Mouse (Mus musculus) liver, embryonic 15.5 days (tissue): Measurements from ENCODE around the gene Stat5a. TPM values are rescaled to one million over a fixed set of nuclear protein-coding genes. Genes with fewer than 3 reads are reported as not detected.

ENCODE experiments used
- ATAC-seq: fragments of 200-750 bp; cut with Nextera tagmentation; 2 replicates; pipeline ENCODE4 v1.8.0; 2017; ENCODE audit warnings: moderate number of reproducible peaks, mild to moderate bottlenecking, moderate library complexity; ENCODE audit not compliant: insufficient read depth
- H3K27ac ChIP-seq: fragments of 300-500 bp; sonication (generic); replicated peaks from 2 replicates; pipeline ENCODE4 v1.5.1; 2015; ENCODE audit warnings: mild to moderate bottlenecking, inconsistent platforms
- H3K27me3 ChIP-seq: fragments of 300-500 bp; sonication (generic); 2 replicates; pipeline ENCODE4 v1.6.1; 2015; ENCODE audit warnings: mild to moderate bottlenecking, inconsistent platforms
- H3K36me3 ChIP-seq: fragments of 300-500 bp; sonication (generic); replicated peaks from 2 replicates; pipeline ENCODE4 v1.6.1; 2015; ENCODE audit warnings: moderate library complexity, mild to moderate bottlenecking, inconsistent platforms
- H3K4me1 ChIP-seq: fragments of 300-500 bp; sonication (generic); replicated peaks from 2 replicates; pipeline ENCODE4 v1.6.1; 2015; ENCODE audit warnings: inconsistent platforms
- H3K4me2 ChIP-seq: fragments of 300-500 bp; sonication (generic); 2 replicates; pipeline ENCODE4 v1.6.1; 2015; ENCODE audit warnings: moderate library complexity, mild to moderate bottlenecking, inconsistent platforms
- H3K4me3 ChIP-seq: fragments of 300-500 bp; sonication (generic); replicated peaks from 2 replicates; pipeline ENCODE4 v1.5.1; 2015; ENCODE audit warnings: mild to moderate bottlenecking, inconsistent platforms
- H3K9ac ChIP-seq: fragments of 300-500 bp; sonication (generic); 2 replicates; pipeline ENCODE4 v1.6.1; 2015; ENCODE audit warnings: moderate library complexity, mild to moderate bottlenecking, inconsistent platforms
- H3K9me3 ChIP-seq: fragments of 300-500 bp; sonication (generic); replicated peaks from 2 replicates; pipeline ENCODE4 v1.6.1; 2016; ENCODE audit warnings: inconsistent platforms
- WGBS: fragments of 180-500 bp; shearing (Covaris S2); methylation state at CpG from one replicate; pipeline ENCODE4 v1.1.7; 2015; ENCODE audit warnings: mixed read lengths; ENCODE audit not compliant: insufficient replicate concordance; 5-methylcytosine and 5-hydroxymethylcytosine counted together
- polyA plus RNA-seq: library from polyadenylated mRNA; unstranded; fragments of >200 nt; fragmentation: Nextera tagmentation; extraction: Ambion mirVana; gene quantifications from 2 replicates; pipeline ENCODE4 v1.2.1, GENCODE M21; 2015

Gene Stat5a
- polyA plus RNA-seq, 1 experiment from 2014 or later, result 8.2 TPM

- 0 out of 2 replicates have a peak, but pooled peaks cover 4% of the 10 kb centered on the region for H3K9me3 ChIP-seq
- no peak overlapping the region for H3K9ac ChIP-seq
- no peak for ATAC-seq
- no peaks in the 10 kb centered on the region for H3K27me3 ChIP-seq
- 0 out of 2 replicates have a peak overlapping the region, but pooled peaks have one; percentile 45 for H3K27ac ChIP-seq
- WGBS, result 73% methylated on average over 5 of the region's 5 CpGs
- no peak overlapping the region for H3K4me2 ChIP-seq
- H3K4me1 ChIP-seq, result peaks cover 57% of the 10 kb centered on the region
- H3K4me3 ChIP-seq, result no peak overlapping the region
- H3K36me3 ChIP-seq, result peaks cover 29% of the 10 kb centered on the region
Observed at GRCm38 (mm10) chr11:100918007-100918406, 58.9 kb downstream of the Stat5a start.

GRCm38 (mm10) chr11:100920887-100921624, 61.9 kb downstream of the Stat5a start:
- Histone ChIP-seq H3K9me3 (no peaks in the 10 kb centered on the region), H3K4me3 (no peak overlapping the region), H3K4me2 (peak overlapping the region; percentile 36; the same call in 1 of the 2 replicates), H3K4me1 (peaks cover 75% of the 10 kb centered on the region), H3K27ac (peak overlapping the region; percentile 38; the same call in 1 of the 2 replicates), H3K9ac (no peak overlapping the region), H3K36me3 (peaks cover 29% of the 10 kb centered on the region; the same call in 1 of the 2 replicates), H3K27me3 (no peaks in the 10 kb centered on the region)
- WGBS, result 56% methylated on average over 4 of the region's 4 CpGs
- ATAC-seq, result peak; percentile 58; the same call in 1 of the 2 replicates

- H3K4me3 ChIP-seq, result no peak overlapping the region
- H3K27me3 ChIP-seq, result no peaks in the 10 kb centered on the region
- no peak for ATAC-seq
- H3K4me1 ChIP-seq, result peaks cover 68% of the 10 kb centered on the region
- no peak overlapping the region for H3K4me2 ChIP-seq
- no peaks in the 10 kb centered on the region for H3K9me3 ChIP-seq
- 67% methylated on average over 1 of the region's 1 CpGs for WGBS
- H3K9ac ChIP-seq, result no peak overlapping the region
- peaks cover 22% of the 10 kb centered on the region; the same call in 1 of the 2 replicates for H3K36me3 ChIP-seq
- no peak overlapping the region for H3K27ac ChIP-seq
Observed at GRCm38 (mm10) chr11:100924386-100924919, 65.3 kb downstream of the Stat5a start.

- peaks cover 60% of the 10 kb centered on the region for H3K4me1 ChIP-seq
- no peak overlapping the region for H3K4me2 ChIP-seq
- H3K27ac ChIP-seq, result no peak overlapping the region
- H3K36me3 ChIP-seq, result peaks cover 22% of the 10 kb centered on the region; the same call in 1 of the 2 replicates
- ATAC-seq, result no peak
- 70% methylated on average over 3 of the region's 3 CpGs for WGBS
- H3K9ac ChIP-seq, result no peak overlapping the region
- H3K27me3 ChIP-seq, result no peaks in the 10 kb centered on the region
- no peaks in the 10 kb centered on the region for H3K9me3 ChIP-seq
- H3K4me3 ChIP-seq, result no peak overlapping the region
Observed at GRCm38 (mm10) chr11:100927386-100927785, 68.2 kb downstream of the Stat5a start.

- no peak overlapping the region for H3K4me3 ChIP-seq
- H3K4me2 ChIP-seq, result peak overlapping the region; percentile 67; the same call in 1 of the 2 replicates
- ATAC-seq, result no peak
- H3K36me3 ChIP-seq, result peaks cover 10% of the 10 kb centered on the region
- H3K9ac ChIP-seq, result no peak overlapping the region
- no peaks in the 10 kb centered on the region for H3K9me3 ChIP-seq
- peak overlapping the region; percentile 68; the same call in 1 of the 2 replicates for H3K27ac ChIP-seq
- WGBS, result 73% methylated on average over 7 of the region's 7 CpGs
- H3K27me3 ChIP-seq, result no peaks in the 10 kb centered on the region
- peaks cover 63% of the 10 kb centered on the region for H3K4me1 ChIP-seq
Observed at GRCm38 (mm10) chr11:100930611-100931010, 71.5 kb downstream of the Stat5a start.

- peaks cover 71% of the 10 kb centered on the region for H3K4me1 ChIP-seq
- peak overlapping the region; percentile 54 for H3K9ac ChIP-seq
- ATAC-seq, result no peak
- peaks cover 9% of the 10 kb centered on the region for H3K36me3 ChIP-seq
- H3K4me3 ChIP-seq, result peak overlapping the region; percentile 61
- H3K27me3 ChIP-seq, result no peaks in the 10 kb centered on the region
- peak overlapping the region; percentile 68 for H3K27ac ChIP-seq
- H3K9me3 ChIP-seq, result no peaks in the 10 kb centered on the region
- H3K4me2 ChIP-seq, result peak overlapping the region; percentile 67
- WGBS, result 40% methylated on average over 12 of the region's 12 CpGs
Observed at GRCm38 (mm10) chr11:100931254-100931921, 72.2 kb downstream of the Stat5a start.

Other genes with a start within 250 kb of the Stat5a start
- 18.8 and 19.2 TPM in 2 replicates for gene Nkiras2, start 240.1 kb upstream of the Stat5a start, polyA plus RNA-seq
- gene Dnajc7, start 239.2 kb upstream of the Stat5a start, polyA plus RNA-seq, result 61.0 and 66.8 TPM in 2 replicates
- not detected in 2 replicates for gene Zfp385c, start 166.9 kb upstream of the Stat5a start, polyA plus RNA-seq
- gene Dhx58, start 155.1 kb upstream of the Stat5a start, polyA plus RNA-seq, result 2.7 and 2.8 TPM in 2 replicates
- 13.2 and 14.1 TPM in 2 replicates for gene Kat2a, start 146.9 kb upstream of the Stat5a start, polyA plus RNA-seq
- 0.24 TPM in 1 of 2 replicates, not detected in the other for gene Hspb9, start 145.5 kb upstream of the Stat5a start, polyA plus RNA-seq
- gene Rab5c, start 121.1 kb upstream of the Stat5a start, polyA plus RNA-seq, result 19.2 and 20.2 TPM in 2 replicates
- gene Kcnh4, start 99.4 kb upstream of the Stat5a start, polyA plus RNA-seq, result not detected in 2 replicates
- gene Hcrt, start 96.4 kb upstream of the Stat5a start, polyA plus RNA-seq, result not detected in 2 replicates
- gene Ghdc, start 88.4 kb upstream of the Stat5a start, polyA plus RNA-seq, result 1.5 and 1.9 TPM in 2 replicates
- 20.6 and 22.5 TPM in 2 replicates for gene Stat5b, start 8.6 kb upstream of the Stat5a start, polyA plus RNA-seq
- gene Stat3, start 80.2 kb downstream of the Stat5a start, polyA plus RNA-seq, result 35.5 and 40.0 TPM in 2 replicates
- gene Cavin1, start 111.5 kb downstream of the Stat5a start, polyA plus RNA-seq, result 26.9 and 28.1 TPM in 2 replicates
- gene Atp6v0a1, start 150.1 kb downstream of the Stat5a start, polyA plus RNA-seq, result 45.3 and 47.1 TPM in 2 replicates
- 7.1 and 7.5 TPM in 2 replicates for gene Naglu, start 210.7 kb downstream of the Stat5a start, polyA plus RNA-seq
- 0.29 and 0.39 TPM in 2 replicates for gene Hsd17b1, start 219.1 kb downstream of the Stat5a start, polyA plus RNA-seq
- 18.9 and 22.9 TPM in 2 replicates for gene Coasy, start 223.2 kb downstream of the Stat5a start, polyA plus RNA-seq
- 24.2 and 26.7 TPM in 2 replicates for gene Mlx, start 227.9 kb downstream of the Stat5a start, polyA plus RNA-seq
- gene Psmc3ip, start 236.1 kb downstream of the Stat5a start, polyA plus RNA-seq, result 15.2 and 15.4 TPM in 2 replicates